Mouse (Mus musculus) liver, postnatal 0 days (tissue): ENCODE measurements at regions not wholly inside any gene's neighbourhood (a gene's known extent, or its start where the extent isn't known, plus 50 kb on each side); places are given as distances from the start of the nearest gene placed in this dataset.

Experiments
- ATAC-seq: fragments of 200-750 bp; cut with Nextera tagmentation; 2 replicates; pipeline ENCODE4 v1.8.0; 2017; ENCODE audit warnings: mild to moderate bottlenecking, moderate library complexity
- DNase-seq: peaks from one replicate; pipeline ENCODE4 v3.0.0-alpha.2; 2016
- H3K27ac ChIP-seq: fragments of 300-500 bp; sonication (generic); 2 replicates; pipeline ENCODE4 v1.5.1; 2014; ENCODE audit warnings: antibody characterized with exemption, moderate library complexity, mild to moderate bottlenecking, low read depth
- H3K27me3 ChIP-seq: fragments of 300-500 bp; sonication (generic); 2 replicates; pipeline ENCODE4 v1.6.1; 2014; ENCODE audit warnings: low read length, control low read depth, mixed read lengths; ENCODE audit not compliant: insufficient read depth
- H3K36me3 ChIP-seq: fragments of 300-500 bp; sonication (generic); replicated peaks from 2 replicates; pipeline ENCODE4 v1.6.1; 2014; ENCODE audit warnings: mild to moderate bottlenecking, control low read depth, low read length, moderate library complexity, mixed read lengths; ENCODE audit not compliant: insufficient read depth
- H3K4me1 ChIP-seq: fragments of 300-500 bp; sonication (generic); 2 replicates; pipeline ENCODE4 v1.6.1; 2014; ENCODE audit warnings: antibody characterized with exemption, mild to moderate bottlenecking, control low read depth; ENCODE audit not compliant: insufficient read depth
- H3K4me2 ChIP-seq: fragments of 300-500 bp; sonication (generic); 2 replicates; pipeline ENCODE4 v1.6.1; 2014; ENCODE audit warnings: low read depth, mild to moderate bottlenecking, low read length, moderate library complexity, mixed read lengths
- H3K4me3 ChIP-seq: fragments of 300-500 bp; sonication (generic); 2 replicates; pipeline ENCODE4 v1.5.1; 2014; ENCODE audit warnings: low read depth, low read length
- H3K9ac ChIP-seq: fragments of 300-500 bp; sonication (generic); replicated peaks from 2 replicates; pipeline ENCODE4 v1.6.1; 2014; ENCODE audit warnings: mild to moderate bottlenecking, moderate library complexity
- H3K9me3 ChIP-seq: fragments of 300-500 bp; sonication (generic); 2 replicates; pipeline ENCODE4 v1.6.1; 2016; ENCODE audit warnings: mild to moderate bottlenecking, control low read depth, low read length, mixed read lengths
- CTCF ChIP-seq: sonication (generic); IDR thresholded peaks from 2 replicates; pipeline ENCODE4 v1.5.1; 2016; ENCODE audit warnings: antibody characterized with exemption, low read depth
- EP300 ChIP-seq: IDR thresholded peaks from 2 replicates; pipeline ENCODE4 v1.6.1; 2016; ENCODE audit warnings: antibody characterized with exemption, low read depth, mild to moderate bottlenecking
- WGBS: fragments of 180-500 bp; shearing (Covaris S2); extraction: QIAGEN DNeasy Blood & Tissue Kit; methylation state at CpG from one replicate; pipeline ENCODE4 v1.1.7; 2014; ENCODE audit not compliant: insufficient replicate concordance; 5-methylcytosine and 5-hydroxymethylcytosine counted together

DNA sequence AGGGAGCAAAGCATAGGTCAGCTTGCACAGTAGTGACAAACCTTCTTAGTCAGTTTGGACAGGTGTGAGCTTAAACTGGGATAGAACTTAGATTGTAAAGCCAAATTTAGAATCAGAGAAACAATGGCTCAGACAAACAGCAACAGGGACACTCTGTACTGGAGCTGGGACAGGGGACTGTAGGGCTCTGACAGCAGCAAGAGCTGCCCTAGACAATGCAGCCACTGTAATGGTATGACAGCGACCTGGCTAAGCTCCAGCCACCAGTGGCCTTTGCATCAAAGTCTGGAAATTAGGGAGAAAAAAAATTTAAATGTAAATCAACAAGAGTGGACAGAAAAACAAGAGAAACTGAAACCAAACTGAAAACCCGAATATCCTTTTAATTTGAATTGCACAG, 53.2 kb upstream of the Armc3 start:
- ATAC-seq (no peak), DNase-seq (no peak)
- TF ChIP-seq CTCF, result no peak
- TF ChIP-seq EP300, result no peak
- Histone ChIP-seq H3K9me3 (no peaks in the 10 kb centered on the region), H3K9ac (no peak overlapping the region), H3K4me1 (no peaks in the 10 kb centered on the region; the same call in 1 of the 2 replicates), H3K27ac (no peak overlapping the region), H3K4me2 (no peak overlapping the region), H3K27me3 (no peaks in the 10 kb centered on the region), H3K36me3 (no peaks in the 10 kb centered on the region), H3K4me3 (no peak overlapping the region)
- 45% methylated on average over 2 of the region's 2 CpGs for WGBS

GRCm38 (mm10) chr2:19146289-19146688, 52.8 kb upstream of the Armc3 start:
- WGBS, result 26% methylated on average over 6 of the region's 6 CpGs
- H3K27ac ChIP-seq, result no peak overlapping the region
- ATAC-seq, result no peak
- H3K4me2 ChIP-seq, result no peak overlapping the region
- DNase-seq, result no peak
- no peaks in the 10 kb centered on the region for H3K9me3 ChIP-seq
- no peak overlapping the region for H3K9ac ChIP-seq
- TF ChIP-seq EP300, result no peak
- no peak for TF ChIP-seq CTCF
- no peaks in the 10 kb centered on the region; the same call in 1 of the 2 replicates for H3K4me1 ChIP-seq
- no peaks in the 10 kb centered on the region for H3K27me3 ChIP-seq
- no peaks in the 10 kb centered on the region for H3K36me3 ChIP-seq
- H3K4me3 ChIP-seq, result no peak overlapping the region

GRCm38 (mm10) chr2:19148812-19149211, 50.3 kb upstream of the Armc3 start:
- no peaks in the 10 kb centered on the region for H3K36me3 ChIP-seq
- no peaks in the 10 kb centered on the region for H3K27me3 ChIP-seq
- H3K27ac ChIP-seq, result no peak overlapping the region
- no peak for ATAC-seq
- no peak overlapping the region for H3K4me3 ChIP-seq
- H3K4me2 ChIP-seq, result no peak overlapping the region
- no peaks in the 10 kb centered on the region; the same call in 1 of the 2 replicates for H3K4me1 ChIP-seq
- no peak for TF ChIP-seq CTCF
- no peak for TF ChIP-seq EP300
- DNase-seq, result no peak
- no peaks in the 10 kb centered on the region for H3K9me3 ChIP-seq
- 65% methylated on average over 5 of the region's 5 CpGs for WGBS
- no peak overlapping the region for H3K9ac ChIP-seq
